Mouse (Mus musculus) kidney, adult 2 months (tissue): ENCODE data around the gene Fstl5.

Source experiments
- CTCF ChIP-seq: fragments of 200-500 bp; conservative IDR thresholded peaks from 2 replicates; pipeline ENCODE4 v1.5.1; 2011; ENCODE audit warnings: low read depth, mild to moderate bottlenecking, control low read depth, low read length, moderate library complexity, mixed read lengths; ENCODE audit not compliant: insufficient read depth, insufficient read length
- POLR2A ChIP-seq: fragments of 200-500 bp; IDR thresholded peaks from one replicate; pipeline ENCODE4 v1.6.1; 2011; ENCODE audit warnings: low read depth, low read length, control low read depth

DNA sequence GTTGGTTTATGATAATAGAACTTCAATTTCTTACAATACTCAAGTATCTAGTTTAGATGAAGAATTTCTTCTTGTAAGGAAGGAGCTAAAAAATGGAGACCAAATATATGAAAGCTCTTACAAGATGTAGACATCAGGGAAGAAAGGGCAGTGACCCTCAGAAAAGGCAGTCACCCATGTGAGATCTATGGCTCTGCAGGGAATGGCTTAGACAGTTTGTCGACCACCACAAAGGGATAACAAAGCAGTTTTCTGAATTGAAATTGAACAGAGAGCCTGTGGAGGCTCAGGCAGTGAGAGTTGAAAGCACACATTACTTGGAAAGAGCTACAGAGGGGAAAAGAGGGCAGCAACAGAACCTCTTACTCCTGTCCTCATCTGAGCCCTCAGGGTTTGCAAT is 220.3 kb downstream of the Fstl5 start:
- no peak for TF ChIP-seq CTCF
- no peak for TF ChIP-seq POLR2A
